Mouse (Mus musculus): ENCODE results near the gene Rps21.

GRCm38 (mm10) chr2:180248947-180249660 lies 8.1 kb upstream of the Rps21 start:
- TF ChIP-seq CTCF (IDR thresholded peaks at IDR 0.05; ENCODE audit: insufficient read depth, low read length) (no peak), POLR2A (IDR thresholded peaks at IDR 0.05; ENCODE audit: borderline replicate concordance, extremely low read depth, low read depth, low read length) (no peak)

Measured in lung, adult 2 months (tissue).